Mouse (Mus musculus) bone marrow macrophage, adult 2 months (primary cell): Measurements from ENCODE around the gene Rasa1.

Source experiments
- CTCF ChIP-seq: IDR thresholded peaks from 2 replicates; pipeline ENCODE4 v1.5.1; 2012; ENCODE audit warnings: low read depth, mild to moderate bottlenecking, low read length, moderate library complexity
- POLR2A ChIP-seq: IDR thresholded peaks from 2 replicates; pipeline ENCODE4 v1.6.1; 2012; ENCODE audit warnings: mild to moderate bottlenecking, low read depth, low read length, borderline replicate concordance

DNA sequence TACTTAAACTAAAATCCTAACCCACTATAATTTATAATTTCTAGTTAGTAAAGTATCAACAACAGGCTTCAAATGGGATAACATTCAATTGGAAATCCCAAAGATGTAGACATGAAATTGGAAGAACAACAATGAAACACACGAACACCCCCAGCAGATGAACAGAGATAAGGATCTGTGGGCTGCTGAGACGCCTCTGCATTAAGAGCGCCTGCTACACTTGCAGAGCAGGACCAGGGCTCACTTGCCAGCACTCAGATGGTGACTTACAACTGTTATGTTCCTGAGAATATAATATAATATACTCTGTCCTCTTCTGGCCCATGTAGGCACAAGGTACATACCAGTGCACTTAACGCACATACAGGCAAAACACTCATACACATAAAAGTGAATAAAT lies 70.3 kb downstream of the Rasa1 start:
- TF ChIP-seq POLR2A, result no peak
- no peak for TF ChIP-seq CTCF
